Mouse (Mus musculus) limb, embryonic 12.5 days (tissue): ENCODE data around the gene Itpr2. TPM values are rescaled to one million over a fixed set of nuclear protein-coding genes. Genes with fewer than 3 reads are reported as not detected.
A peak's percentile ranks its signal among the peaks of the same experiment; 100 is the strongest.

ENCODE experiments used
- ATAC-seq: fragments of 200-750 bp; cut with Nextera tagmentation; 2 replicates; pipeline ENCODE4 v1.8.0; 2017; ENCODE audit warnings: low read depth, moderate TSS enrichment; ENCODE audit not compliant: insufficient number of reproducible peaks, insufficient read depth, low FRiP score, low TSS enrichment
- H3K27ac ChIP-seq: fragments of 300-500 bp; sonication (generic); 2 replicates; pipeline ENCODE4 v1.5.1; 2016; ENCODE audit warnings: mild to moderate bottlenecking, moderate library complexity
- H3K27me3 ChIP-seq: fragments of 300-500 bp; sonication (generic); 2 replicates; pipeline ENCODE4 v1.6.1; 2016; ENCODE audit warnings: mild to moderate bottlenecking, moderate library complexity
- H3K36me3 ChIP-seq: fragments of 300-500 bp; sonication (generic); 2 replicates; pipeline ENCODE4 v1.6.1; 2016; ENCODE audit warnings: mild to moderate bottlenecking, moderate library complexity
- H3K4me1 ChIP-seq: fragments of 300-500 bp; sonication (generic); replicated peaks from 2 replicates; pipeline ENCODE4 v1.6.1; 2016
- H3K4me2 ChIP-seq: fragments of 300-500 bp; sonication (generic); 2 replicates; pipeline ENCODE4 v1.6.1; 2016; ENCODE audit warnings: mild to moderate bottlenecking, moderate library complexity
- H3K4me3 ChIP-seq: fragments of 300-500 bp; sonication (generic); replicated peaks from 2 replicates; pipeline ENCODE4 v1.5.1; 2016; ENCODE audit warnings: mild to moderate bottlenecking
- H3K9ac ChIP-seq: fragments of 300-500 bp; sonication (generic); replicated peaks from 2 replicates; pipeline ENCODE4 v1.6.1; 2016; ENCODE audit warnings: mild to moderate bottlenecking, moderate library complexity
- H3K9me3 ChIP-seq: fragments of 300-500 bp; sonication (generic); 2 replicates; pipeline ENCODE4 v1.6.1; 2016; ENCODE audit warnings: mild to moderate bottlenecking, moderate library complexity
- WGBS: fragments of 180-500 bp; shearing (Covaris S2); methylation state at CpG from one replicate; pipeline ENCODE4 v1.1.7; 2016; 5-methylcytosine and 5-hydroxymethylcytosine counted together
- polyA plus RNA-seq: library from polyadenylated mRNA; unstranded; fragments of >200 nt; fragmentation: Nextera tagmentation; extraction: Ambion mirVana; gene quantifications from 2 replicates; pipeline ENCODE4 v1.2.1, GENCODE M21; 2016

The Itpr2 gene
- polyA plus RNA-seq, 1 experiment from 2014 or later, result 7.0 TPM

- Histone ChIP-seq H3K27ac (no peak overlapping the region; the same call in 1 of the 2 replicates), H3K4me2 (no peak overlapping the region), H3K9me3 (0 out of 2 replicates have a peak, but pooled peaks cover 5% of the 10 kb centered on the region), H3K4me3 (no peak overlapping the region), H3K27me3 (no peaks in the 10 kb centered on the region), H3K4me1 (peaks cover 2% of the 10 kb centered on the region; the same call in 1 of the 2 replicates), H3K9ac (no peak overlapping the region), H3K36me3 (no peaks in the 10 kb centered on the region)
- no peak for ATAC-seq
- 87% methylated on average over 11 of the region's 11 CpGs for WGBS
These were observed 217.0 kb downstream of the Itpr2 start for GRCm38 (mm10) chr6:146284921-146285565.

GRCm38 (mm10) chr6:146283981-146284380, 218.0 kb downstream of the Itpr2 start:
- Histone ChIP-seq H3K9ac (no peak overlapping the region), H3K36me3 (no peaks in the 10 kb centered on the region), H3K4me2 (no peak overlapping the region), H3K4me1 (peaks cover 2% of the 10 kb centered on the region; the same call in 1 of the 2 replicates), H3K4me3 (no peak overlapping the region), H3K27ac (no peak overlapping the region), H3K27me3 (no peaks in the 10 kb centered on the region), H3K9me3 (0 out of 2 replicates have a peak, but pooled peaks cover 5% of the 10 kb centered on the region)
- no peak for ATAC-seq
- WGBS, result 65% methylated on average over 7 of the region's 7 CpGs

- WGBS, result 71% methylated on average over 7 of the region's 7 CpGs
- no peak overlapping the region for H3K9ac ChIP-seq
- no peak overlapping the region for H3K27ac ChIP-seq
- no peak overlapping the region for H3K4me2 ChIP-seq
- H3K9me3 ChIP-seq, result no peaks in the 10 kb centered on the region
- H3K27me3 ChIP-seq, result no peaks in the 10 kb centered on the region
- ATAC-seq, result no peak
- no peak overlapping the region for H3K4me3 ChIP-seq
- peaks cover 2% of the 10 kb centered on the region; the same call in 1 of the 2 replicates for H3K4me1 ChIP-seq
- H3K36me3 ChIP-seq, result no peaks in the 10 kb centered on the region
These were observed 219.9 kb downstream of the Itpr2 start for GRCm38 (mm10) chr6:146282061-146282659.

- no peak for ATAC-seq
- no peak overlapping the region for H3K4me3 ChIP-seq
- no peak overlapping the region for H3K27ac ChIP-seq
- peaks cover 2% of the 10 kb centered on the region; the same call in 1 of the 2 replicates for H3K4me1 ChIP-seq
- no peaks in the 10 kb centered on the region for H3K9me3 ChIP-seq
- H3K36me3 ChIP-seq, result no peaks in the 10 kb centered on the region
- no peak overlapping the region for H3K9ac ChIP-seq
- no peaks in the 10 kb centered on the region for H3K27me3 ChIP-seq
- H3K4me2 ChIP-seq, result no peak overlapping the region
- 89% methylated on average over 24 of the region's 24 CpGs for WGBS
These were observed 220.7 kb downstream of the Itpr2 start for GRCm38 (mm10) chr6:146281176-146281899.

- 88% methylated on average over 5 of the region's 5 CpGs for WGBS
- no peaks in the 10 kb centered on the region for H3K36me3 ChIP-seq
- ATAC-seq, result no peak
- no peak overlapping the region for H3K27ac ChIP-seq
- H3K4me2 ChIP-seq, result no peak overlapping the region
- no peaks in the 10 kb centered on the region for H3K9me3 ChIP-seq
- no peak overlapping the region for H3K4me3 ChIP-seq
- H3K27me3 ChIP-seq, result no peaks in the 10 kb centered on the region
- no peak overlapping the region for H3K9ac ChIP-seq
- H3K4me1 ChIP-seq, result peaks cover 5% of the 10 kb centered on the region
These were observed 228.8 kb downstream of the Itpr2 start for GRCm38 (mm10) chr6:146273256-146273655.

GRCm38 (mm10) chr6:146272253-146273036, 229.6 kb downstream of the Itpr2 start:
- 74% methylated on average over 5 of the region's 5 CpGs for WGBS
- ATAC-seq, result no peak
- Histone ChIP-seq H3K4me2 (no peak overlapping the region), H3K27me3 (no peaks in the 10 kb centered on the region), H3K4me3 (no peak overlapping the region), H3K9me3 (no peaks in the 10 kb centered on the region), H3K36me3 (no peaks in the 10 kb centered on the region), H3K9ac (no peak overlapping the region), H3K4me1 (peaks cover 5% of the 10 kb centered on the region), H3K27ac (no peak overlapping the region)

- Histone ChIP-seq H3K9ac (no peak overlapping the region), H3K9me3 (no peaks in the 10 kb centered on the region), H3K27ac (no peak overlapping the region), H3K36me3 (no peaks in the 10 kb centered on the region), H3K4me2 (no peak overlapping the region), H3K4me3 (no peak overlapping the region), H3K27me3 (no peaks in the 10 kb centered on the region), H3K4me1 (peaks cover 5% of the 10 kb centered on the region)
- 73% methylated on average over 12 of the region's 12 CpGs for WGBS
- ATAC-seq, result 0 out of 2 replicates have a peak, but pooled peaks have one; percentile 52
These were observed 231.1 kb downstream of the Itpr2 start for GRCm38 (mm10) chr6:146270776-146271533.

- H3K4me1 ChIP-seq, result peaks cover 5% of the 10 kb centered on the region
- no peaks in the 10 kb centered on the region for H3K27me3 ChIP-seq
- no peak overlapping the region for H3K4me2 ChIP-seq
- 0 out of 2 replicates have a peak overlapping the region, but pooled peaks have one; percentile 9 for H3K27ac ChIP-seq
- no peak overlapping the region for H3K4me3 ChIP-seq
- no peak overlapping the region for H3K9ac ChIP-seq
- no peaks in the 10 kb centered on the region for H3K9me3 ChIP-seq
- H3K36me3 ChIP-seq, result no peaks in the 10 kb centered on the region
- ATAC-seq, result no peak
- WGBS, result 26% methylated on average over 5 of the region's 5 CpGs
These were observed 231.9 kb downstream of the Itpr2 start for GRCm38 (mm10) chr6:146270162-146270561.

- Histone ChIP-seq H3K27me3 (no peaks in the 10 kb centered on the region), H3K9ac (no peak overlapping the region), H3K4me1 (peaks cover 5% of the 10 kb centered on the region), H3K4me3 (no peak overlapping the region), H3K4me2 (no peak overlapping the region), H3K27ac (no peak overlapping the region), H3K9me3 (no peaks in the 10 kb centered on the region), H3K36me3 (no peaks in the 10 kb centered on the region)
- ATAC-seq, result no peak
- WGBS, result 92% methylated on average over 5 of the region's 5 CpGs
These were observed 232.7 kb downstream of the Itpr2 start for GRCm38 (mm10) chr6:146269291-146269690.

GRCm38 (mm10) chr6:146260674-146261376, 241.2 kb downstream of the Itpr2 start:
- 0 out of 2 replicates have a peak, but pooled peaks cover 3% of the 10 kb centered on the region for H3K4me1 ChIP-seq
- H3K27ac ChIP-seq, result no peak overlapping the region
- H3K9me3 ChIP-seq, result peaks cover 5% of the 10 kb centered on the region; the same call in 1 of the 2 replicates
- no peak for ATAC-seq
- WGBS, result 88% methylated on average over 7 of the region's 7 CpGs
- no peak overlapping the region for H3K4me3 ChIP-seq
- no peak overlapping the region for H3K9ac ChIP-seq
- H3K27me3 ChIP-seq, result no peaks in the 10 kb centered on the region
- H3K36me3 ChIP-seq, result no peaks in the 10 kb centered on the region
- H3K4me2 ChIP-seq, result no peak overlapping the region
